Mouse (Mus musculus): ENCODE results near the gene Olfr98.

- TF ChIP-seq TAL1 (IDR thresholded peaks at IDR 0.05; ENCODE audit: low read length): no peak
- TF ChIP-seq GATA1 (IDR thresholded peaks at IDR 0.05; ENCODE audit: low read length): no peak
These were observed 6.6 kb upstream of the Olfr98 start, which contains the start of gene H2-M3 for GRCm38 (mm10) chr17:37270058-37270701.
